Mouse (Mus musculus) embryo, embryonic 10 days (tissue): ENCODE measurements at regions not wholly inside any gene's neighbourhood (a gene's known extent, or its start where the extent isn't known, plus 50 kb on each side); places are given as distances from the start of the nearest gene placed in this dataset.

Experiments used
- DNase-seq: peaks from one replicate; pipeline ENCODE4 v3.0.0-alpha.2; 2015; ENCODE audit warnings: low spot score

GRCm38 (mm10) chr14:118318524-118318923, 51.8 kb downstream of the Gm9376 start:
- DNase-seq, result no peak

GRCm38 (mm10) chr14:118320101-118320500, 53.3 kb downstream of the Gm9376 start:
- no peak for DNase-seq

GRCm38 (mm10) chr14:118321083-118321482, 54.3 kb downstream of the Gm9376 start:
- DNase-seq, result no peak

GRCm38 (mm10) chr14:118322003-118322821, 55.5 kb downstream of the Gm9376 start:
- peak; percentile 65 for DNase-seq

- DNase-seq, result peak; percentile 25
Observed at GRCm38 (mm10) chr14:118322865-118323264, 56.1 kb downstream of the Gm9376 start.

- DNase-seq, result no peak
Observed at GRCm38 (mm10) chr14:118338071-118338470, 71.3 kb downstream of the Gm9376 start.

GRCm38 (mm10) chr14:118362931-118363330, 96.2 kb downstream of the Gm9376 start:
- DNase-seq, result no peak

GRCm38 (mm10) chr14:118363391-118363821, 96.6 kb downstream of the Gm9376 start:
- no peak for DNase-seq

- DNase-seq, result no peak
Observed at GRCm38 (mm10) chr14:118366522-118366921, 99.8 kb downstream of the Gm9376 start.

GRCm38 (mm10) chr14:118368619-118369431, 102.1 kb downstream of the Gm9376 start:
- peak; percentile 70 for DNase-seq

GRCm38 (mm10) chr14:118371336-118371735, 104.6 kb downstream of the Gm9376 start:
- no peak for DNase-seq

- no peak for DNase-seq
Observed at GRCm38 (mm10) chr14:118374819-118375520, 108.2 kb downstream of the Gm9376 start.

GRCm38 (mm10) chr14:118375641-118376040, 108.9 kb downstream of the Gm9376 start:
- no peak for DNase-seq

GRCm38 (mm10) chr14:118379624-118380023, 112.9 kb downstream of the Gm9376 start:
- DNase-seq, result no peak

GRCm38 (mm10) chr14:118385529-118385932, 118.8 kb downstream of the Gm9376 start:
- DNase-seq, result peak; percentile 41

- no peak for DNase-seq
Observed at GRCm38 (mm10) chr14:118388061-118388460, 121.3 kb downstream of the Gm9376 start.

- DNase-seq, result no peak
Observed at GRCm38 (mm10) chr14:118390790-118391189, 124.0 kb downstream of the Gm9376 start.

- DNase-seq, result no peak
Observed at GRCm38 (mm10) chr14:118391561-118391960, 124.8 kb downstream of the Gm9376 start.

GRCm38 (mm10) chr14:118393676-118394075, 126.9 kb downstream of the Gm9376 start:
- DNase-seq, result no peak

GRCm38 (mm10) chr14:118414275-118414674, 147.5 kb downstream of the Gm9376 start:
- peak; percentile 32 for DNase-seq

GRCm38 (mm10) chr14:118416163-118416562, 149.4 kb downstream of the Gm9376 start:
- DNase-seq, result peak; percentile 81
